In genomic region chr2:130906584-130907315, GRCm38 (mm10) we compare ENCODE assay signal across 8 mouse cellular contexts. TPM values are rescaled to one million over a fixed set of nuclear protein-coding genes. Genes with fewer than 3 reads are reported as not detected.
A peak's percentile ranks its signal among the peaks of the same experiment; 100 is the strongest.
DNase-seq lines count a peak whose midpoint lies in the region; ATAC-seq lines count a peak whose summit lies in the region.

No protein-coding gene starts in this region.

- ATAC-seq in megakaryocyte-erythroid progenitor cell, adult 5-6 weeks (replicated peaks; ENCODE audit: low FRiP score, low TSS enrichment, poor library complexity, severe bottlenecking): peak; percentile 15; the same call in 1 of the 2 replicates

- DNase-seq in embryo, embryonic 10 days (ENCODE audit: low spot score): peak; percentile 7
- no peak for DNase-seq in embryo, embryonic 11 days
- peak; percentile 34 for DNase-seq in 3T3-L1 (ENCODE audit: low read depth, low spot score)
- peak; percentile 35 for DNase-seq in cerebellum, adult 8-10 months
- DNase-seq in frontal cortex, postnatal 36 days (ENCODE audit: low spot score in 2 of 2): peak; percentile 39 to 51
- DNase-seq in kidney, postnatal 25 days: peak; percentile 13 to 58
- DNase-seq in retina, postnatal 1 day: no peak

RNA-seq across cellular contexts. Expression of gene Atrn, which starts 0.5 kb away (rescaled TPM):
- 11.3 and 17.0 TPM in 2 replicates for total RNA-seq in megakaryocyte-erythroid progenitor cell, adult 5-6 weeks (2014; fragmentation: Nextera tagmentation)
- total RNA-seq in megakaryocyte-erythroid progenitor cell, adult 5-6 weeks (2017): 7.8 and 10.5 TPM in 2 replicates

RNA-seq across cellular contexts. Expression of gene 4930402H24Rik, which starts 0.5 kb away (rescaled TPM):
- total RNA-seq in megakaryocyte-erythroid progenitor cell, adult 5-6 weeks (2014; fragmentation: Nextera tagmentation): 22.4 and 37.8 TPM in 2 replicates
- 7.5 and 12.6 TPM in 2 replicates for total RNA-seq in megakaryocyte-erythroid progenitor cell, adult 5-6 weeks (2017)

Comparison
In these comparisons a context has a peak if more than half of its experiments do, and no peak if none do; other contexts are left out.
1. DNase-seq: peak in embryo, embryonic 10 days (single experiment), 3T3-L1 (single experiment), cerebellum, adult 8-10 months (single experiment), frontal cortex, postnatal 36 days (2 of 2) and kidney, postnatal 25 days (2 of 2); none in embryo, embryonic 11 days (single experiment) and retina, postnatal 1 day (single experiment).